Mouse (Mus musculus): ENCODE data around the gene Hapln4. TPM values are rescaled to one million over a fixed set of nuclear protein-coding genes. Genes with fewer than 3 reads are reported as not detected.

Gene Hapln4
- polyA plus RNA-seq, 1 experiment from 2014 or later, result 1.3 TPM

- H3K27me3 ChIP-seq, result no peaks in the 10 kb centered on the region
- H3K9me3 ChIP-seq, result no peaks in the 10 kb centered on the region
- no peak overlapping the region for H3K4me2 ChIP-seq
- H3K36me3 ChIP-seq, result peaks cover 25% of the 10 kb centered on the region
- no peak overlapping the region for H3K27ac ChIP-seq (replicated peaks)
- H3K4me3 ChIP-seq, result no peak overlapping the region
- 0 out of 2 replicates have a peak, but pooled peaks cover 4% of the 10 kb centered on the region for H3K4me1 ChIP-seq (replicated peaks)
- WGBS, result 86% methylated on average over 1 of the region's 1 CpGs
- no peak overlapping the region for H3K9ac ChIP-seq
- no peak for ATAC-seq (ENCODE audit: low FRiP score, low read depth)
Observed at GRCm38 (mm10) chr8:70073682-70074081, 9.6 kb upstream of the Hapln4 start.

GRCm38 (mm10) chr8:70081976-70082375 lies 1.3 kb upstream of the Hapln4 start:
- H3K9me3 ChIP-seq, result no peaks in the 10 kb centered on the region
- H3K4me2 ChIP-seq, result no peak overlapping the region
- no peak overlapping the region for H3K27ac ChIP-seq (replicated peaks)
- 85% methylated on average over 2 of the region's 2 CpGs for WGBS
- H3K36me3 ChIP-seq, result no peaks in the 10 kb centered on the region
- peaks cover 53% of the 10 kb centered on the region for H3K27me3 ChIP-seq
- ATAC-seq (ENCODE audit: low FRiP score, low read depth), result no peak
- no peak overlapping the region for H3K4me3 ChIP-seq
- H3K9ac ChIP-seq, result no peak overlapping the region
- peaks cover 22% of the 10 kb centered on the region for H3K4me1 ChIP-seq (replicated peaks)

GRCm38 (mm10) chr8:70084191-70085065 lies 1.2 kb downstream of the Hapln4 start:
- peak overlapping the region; percentile 44 for H3K9ac ChIP-seq
- peaks cover 75% of the 10 kb centered on the region for H3K27me3 ChIP-seq
- H3K4me2 ChIP-seq, result peak overlapping the region; percentile 79
- peak; percentile 17; the same call in 1 of the 2 replicates for ATAC-seq (ENCODE audit: low FRiP score, low read depth)
- peaks cover 43% of the 10 kb centered on the region for H3K4me1 ChIP-seq (replicated peaks)
- no peaks in the 10 kb centered on the region for H3K36me3 ChIP-seq
- 1% methylated on average over 71 of the region's 71 CpGs for WGBS
- peak overlapping the region; percentile 39 for H3K4me3 ChIP-seq
- no peaks in the 10 kb centered on the region for H3K9me3 ChIP-seq
- H3K27ac ChIP-seq (replicated peaks), result no peak overlapping the region

- H3K4me2 ChIP-seq, result no peak overlapping the region
- no peaks in the 10 kb centered on the region for H3K36me3 ChIP-seq
- H3K9me3 ChIP-seq, result no peaks in the 10 kb centered on the region
- peaks cover 75% of the 10 kb centered on the region for H3K27me3 ChIP-seq
- H3K4me1 ChIP-seq (replicated peaks), result peaks cover 51% of the 10 kb centered on the region
- ATAC-seq (ENCODE audit: low FRiP score, low read depth), result no peak
- WGBS, result 54% methylated on average over 1 of the region's 1 CpGs
- H3K27ac ChIP-seq (replicated peaks), result no peak overlapping the region
- no peak overlapping the region for H3K4me3 ChIP-seq
- H3K9ac ChIP-seq, result no peak overlapping the region
Observed at GRCm38 (mm10) chr8:70086151-70086550, 2.9 kb downstream of the Hapln4 start.

GRCm38 (mm10) chr8:70087237-70087636 lies 4.0 kb downstream of the Hapln4 start:
- H3K27me3 ChIP-seq, result peaks cover 67% of the 10 kb centered on the region
- H3K4me3 ChIP-seq, result no peak overlapping the region
- H3K36me3 ChIP-seq, result no peaks in the 10 kb centered on the region
- WGBS, result 6% methylated on average over 7 of the region's 7 CpGs
- no peak for ATAC-seq (ENCODE audit: low FRiP score, low read depth)
- H3K9ac ChIP-seq, result no peak overlapping the region
- H3K9me3 ChIP-seq, result no peaks in the 10 kb centered on the region
- no peak overlapping the region for H3K27ac ChIP-seq (replicated peaks)
- peaks cover 51% of the 10 kb centered on the region for H3K4me1 ChIP-seq (replicated peaks)
- no peak overlapping the region for H3K4me2 ChIP-seq

GRCm38 (mm10) chr8:70087836-70088650 lies 4.8 kb downstream of the Hapln4 start:
- H3K4me3 ChIP-seq, result peak overlapping the region; percentile 38
- no peaks in the 10 kb centered on the region for H3K9me3 ChIP-seq
- 4% methylated on average over 56 of the region's 56 CpGs for WGBS
- H3K4me1 ChIP-seq (replicated peaks), result peaks cover 50% of the 10 kb centered on the region
- H3K27ac ChIP-seq (replicated peaks), result no peak overlapping the region
- peaks cover 59% of the 10 kb centered on the region for H3K27me3 ChIP-seq
- H3K4me2 ChIP-seq, result peak overlapping the region; percentile 89
- ATAC-seq (ENCODE audit: low FRiP score, low read depth), result peak; percentile 86
- H3K36me3 ChIP-seq, result no peaks in the 10 kb centered on the region
- peak overlapping the region; percentile 50 for H3K9ac ChIP-seq

GRCm38 (mm10) chr8:70089296-70089960 lies 6.2 kb downstream of the Hapln4 start:
- 29% methylated on average over 9 of the region's 9 CpGs for WGBS
- H3K4me2 ChIP-seq, result no peak overlapping the region
- no peaks in the 10 kb centered on the region for H3K9me3 ChIP-seq
- peaks cover 45% of the 10 kb centered on the region for H3K27me3 ChIP-seq
- no peak overlapping the region for H3K4me3 ChIP-seq
- 0 out of 2 replicates have a peak overlapping the region, but pooled peaks have one; percentile 12 for H3K27ac ChIP-seq (replicated peaks)
- H3K9ac ChIP-seq, result no peak overlapping the region
- ATAC-seq (ENCODE audit: low FRiP score, low read depth), result peak; percentile 21; the same call in 1 of the 2 replicates
- peaks cover 36% of the 10 kb centered on the region for H3K4me1 ChIP-seq (replicated peaks)
- peaks cover 9% of the 10 kb centered on the region for H3K36me3 ChIP-seq

GRCm38 (mm10) chr8:70092786-70093185 lies 9.5 kb downstream of the Hapln4 start:
- peaks cover 13% of the 10 kb centered on the region; the same call in 1 of the 2 replicates for H3K27me3 ChIP-seq
- no peak overlapping the region for H3K9ac ChIP-seq
- WGBS, result 66% methylated on average over 8 of the region's 8 CpGs
- no peaks in the 10 kb centered on the region for H3K9me3 ChIP-seq
- H3K4me1 ChIP-seq (replicated peaks), result peaks cover 25% of the 10 kb centered on the region
- no peak overlapping the region for H3K4me2 ChIP-seq
- no peak overlapping the region for H3K4me3 ChIP-seq
- peaks cover 40% of the 10 kb centered on the region for H3K36me3 ChIP-seq
- H3K27ac ChIP-seq (replicated peaks), result no peak overlapping the region
- no peak for ATAC-seq (ENCODE audit: low FRiP score, low read depth)

GRCm38 (mm10) chr8:70099276-70099675 lies 16.0 kb downstream of the Hapln4 start:
- no peak overlapping the region for H3K9ac ChIP-seq
- ATAC-seq (ENCODE audit: low FRiP score, low read depth), result no peak
- no peak overlapping the region for H3K4me2 ChIP-seq
- no peaks in the 10 kb centered on the region for H3K9me3 ChIP-seq
- H3K27ac ChIP-seq (replicated peaks), result no peak overlapping the region
- no peaks in the 10 kb centered on the region for H3K4me1 ChIP-seq (replicated peaks)
- no peaks in the 10 kb centered on the region for H3K27me3 ChIP-seq
- 82% methylated on average over 8 of the region's 8 CpGs for WGBS
- H3K36me3 ChIP-seq, result peaks cover 84% of the 10 kb centered on the region
- H3K4me3 ChIP-seq, result no peak overlapping the region

GRCm38 (mm10) chr8:70100241-70100640 lies 17.0 kb downstream of the Hapln4 start:
- no peak for ATAC-seq (ENCODE audit: low FRiP score, low read depth)
- Histone ChIP-seq H3K27me3 (no peaks in the 10 kb centered on the region), H3K36me3 (peaks cover 76% of the 10 kb centered on the region), H3K4me2 (no peak overlapping the region), H3K9ac (no peak overlapping the region), H3K4me3 (no peak overlapping the region), H3K27ac (replicated peaks) (no peak overlapping the region), H3K4me1 (replicated peaks) (no peaks in the 10 kb centered on the region), H3K9me3 (no peaks in the 10 kb centered on the region)
- WGBS, result 92% methylated on average over 8 of the region's 8 CpGs

- Histone ChIP-seq H3K4me2 (no peak overlapping the region), H3K4me3 (no peak overlapping the region), H3K27ac (replicated peaks) (no peak overlapping the region), H3K27me3 (no peaks in the 10 kb centered on the region), H3K9ac (no peak overlapping the region), H3K36me3 (peaks cover 70% of the 10 kb centered on the region), H3K4me1 (replicated peaks) (0 out of 2 replicates have a peak, but pooled peaks cover under 1% of the 10 kb centered on the region), H3K9me3 (no peaks in the 10 kb centered on the region)
- 18% methylated on average over 6 of the region's 6 CpGs for WGBS
- 0 out of 2 replicates have a peak, but pooled peaks have one; percentile 55 for ATAC-seq (ENCODE audit: low FRiP score, low read depth)
Observed at GRCm38 (mm10) chr8:70104506-70104905, 21.2 kb downstream of the Hapln4 start.
